Mouse (Mus musculus) MEL (cell line): ENCODE results near the gene AI854703. TPM values are rescaled to one million over a fixed set of nuclear protein-coding genes. Genes with fewer than 3 reads are reported as not detected.

Experiments
- DNase-seq: peaks from one replicate; pipeline ENCODE4 v3.0.0; 2011; ENCODE audit warnings: low read depth, low spot score
- H3K27ac ChIP-seq: 2 replicates; pipeline ENCODE4 v1.5.1; 2012; ENCODE audit warnings: low read depth, mild to moderate bottlenecking, control low read depth, low read length, moderate library complexity; ENCODE audit not compliant: control insufficient read depth
- H3K27me3 ChIP-seq, 2 experiments: fragments of 150-350 bp in 1 of 2; sonication (generic) in 1 of 2; 2 replicates each; pipeline ENCODE4 v1.6.1; 2012; ENCODE audit warnings: low read length in 2 of 2, mild to moderate bottlenecking in 2 of 2, improper control_type of control experiment in 1 of 2, moderate library complexity in 1 of 2; ENCODE audit not compliant: insufficient read depth in 2 of 2, control insufficient read depth in 1 of 2
- H3K36me3 ChIP-seq, 2 experiments: 2 replicates each; pipeline ENCODE4 v1.6.1; 2012 to 2014; ENCODE audit warnings: low read length in 2 of 2, improper control_type of control experiment in 1 of 2, inconsistent platforms in 1 of 2, mild to moderate bottlenecking in 1 of 2; ENCODE audit not compliant: insufficient read depth in 2 of 2, control insufficient read depth in 1 of 2
- H3K4me1 ChIP-seq, 2 experiments: fragments of 150-350 bp in 1 of 2; sonication (generic) in 1 of 2; 2 replicates each; pipeline ENCODE4 v1.6.1; 2012; ENCODE audit warnings: low read length in 2 of 2, improper control_type of control experiment in 1 of 2, mild to moderate bottlenecking in 1 of 2; ENCODE audit not compliant: insufficient read depth in 2 of 2, control insufficient read depth in 1 of 2
- H3K4me3 ChIP-seq, 2 experiments: fragments of 150-350 bp in 1 of 2; sonication (generic) in 1 of 2; 2 replicates each; pipeline ENCODE4 v1.5.1; 2012; ENCODE audit warnings: low read depth in 2 of 2, low read length in 2 of 2, mild to moderate bottlenecking in 2 of 2, moderate library complexity in 2 of 2, control low read depth in 1 of 2, improper control_type of control experiment in 1 of 2; ENCODE audit not compliant: control insufficient read depth in 1 of 2, insufficient read depth in 1 of 2
- H3K79me2 ChIP-seq: 2 replicates; pipeline ENCODE4 v1.6.1; 2012; ENCODE audit warnings: mild to moderate bottlenecking, low read length, moderate library complexity; ENCODE audit not compliant: control insufficient read depth, poor library complexity, insufficient read depth
- H3K9ac ChIP-seq: 2 replicates; pipeline ENCODE4 v1.6.1; 2012; ENCODE audit warnings: low read depth, mild to moderate bottlenecking, control low read depth, low read length, moderate library complexity; ENCODE audit not compliant: control insufficient read depth, poor library complexity, severe bottlenecking
- H3K9me3 ChIP-seq: fragments of 150-350 bp; sonication (generic); replicated peaks from 2 replicates; pipeline ENCODE4 v1.6.1; 2012; ENCODE audit warnings: mild to moderate bottlenecking, low read length, improper control_type of control experiment, moderate library complexity; ENCODE audit not compliant: insufficient read depth
- CHD2 ChIP-seq: IDR thresholded peaks from 2 replicates; pipeline ENCODE4 v1.6.1; 2011; ENCODE audit warnings: low read length, improper control_type of control experiment
- EP300 ChIP-seq, 2 experiments: IDR thresholded peaks; 2 replicates each; pipeline ENCODE4 v1.6.1; 2011; ENCODE audit warnings: improper control_type of control experiment in 2 of 2, low read length in 2 of 2, low read depth in 1 of 2, mild to moderate bottlenecking in 1 of 2
- GABPA ChIP-seq: IDR thresholded peaks from 2 replicates; pipeline ENCODE4 v1.6.1; 2012; ENCODE audit warnings: low read depth, mild to moderate bottlenecking, inconsistent platforms, low read length, improper control_type of control experiment, moderate library complexity
- GATA1 ChIP-seq: IDR thresholded peaks from 2 replicates; pipeline ENCODE4 v1.6.1; 2011; ENCODE audit warnings: low read depth, low read length, improper control_type of control experiment
- HCFC1 ChIP-seq: IDR thresholded peaks from 2 replicates; pipeline ENCODE4 v1.6.1; 2012; ENCODE audit warnings: low read depth, mild to moderate bottlenecking, inconsistent platforms, low read length, improper control_type of control experiment, moderate library complexity
- JUND ChIP-seq: IDR thresholded peaks from 2 replicates; pipeline ENCODE4 v1.6.1; 2011; ENCODE audit warnings: low read depth, mild to moderate bottlenecking, improper control_type of control experiment, low read length
- KAT2A ChIP-seq: conservative IDR thresholded peaks from 2 replicates; pipeline ENCODE4 v1.6.1; 2012; ENCODE audit warnings: low read depth, low read length, improper control_type of control experiment, inconsistent platforms
- MAFK ChIP-seq: IDR thresholded peaks from 2 replicates; pipeline ENCODE4 v1.6.1; 2011; ENCODE audit warnings: low read depth, mild to moderate bottlenecking, low read length, improper control_type of control experiment, borderline replicate concordance
- MAZ ChIP-seq: IDR thresholded peaks from 2 replicates; pipeline ENCODE4 v1.6.1; 2012; ENCODE audit warnings: low read depth, mild to moderate bottlenecking, inconsistent platforms, low read length, improper control_type of control experiment
- MEF2A ChIP-seq: IDR thresholded peaks from 2 replicates; pipeline ENCODE4 v1.6.1; 2014; ENCODE audit warnings: low read depth, mild to moderate bottlenecking, inconsistent platforms, low read length, improper control_type of control experiment; ENCODE audit not compliant: poor library complexity, insufficient replicate concordance, severe bottlenecking; ENCODE audit errors: extremely low read depth
- MXI1 ChIP-seq: IDR thresholded peaks from 2 replicates; pipeline ENCODE4 v1.6.1; 2011; ENCODE audit warnings: mild to moderate bottlenecking, low read depth, low read length, improper control_type of control experiment
- MYB ChIP-seq: IDR thresholded peaks from 2 replicates; pipeline ENCODE4 v1.6.1; 2011; ENCODE audit warnings: mild to moderate bottlenecking, low read depth, low read length, improper control_type of control experiment
- MYC ChIP-seq: IDR thresholded peaks from 2 replicates; pipeline ENCODE4 v1.6.1; 2011; ENCODE audit warnings: low read depth, mild to moderate bottlenecking, low read length, improper control_type of control experiment, moderate library complexity
- POLR2A ChIP-seq, 2 experiments: IDR thresholded peaks; 2 replicates each; pipeline ENCODE4 v1.6.1; 2011 to 2012; ENCODE audit warnings: low read length in 2 of 2, mild to moderate bottlenecking in 2 of 2, control low read depth in 1 of 2, improper control_type of control experiment in 1 of 2, low read depth in 1 of 2, moderate library complexity in 1 of 2; ENCODE audit not compliant: control insufficient read depth in 1 of 2, insufficient read depth in 1 of 2, poor library complexity in 1 of 2
- POLR2AphosphoS5 ChIP-seq: IDR thresholded peaks from 2 replicates; pipeline ENCODE4 v1.6.1; 2012; ENCODE audit warnings: low read depth, borderline replicate concordance, mild to moderate bottlenecking, inconsistent platforms, low read length, moderate library complexity, mixed read lengths
- RAD21 ChIP-seq: IDR thresholded peaks from 2 replicates; pipeline ENCODE4 v1.6.1; 2011; ENCODE audit warnings: mild to moderate bottlenecking, low read depth, low read length, improper control_type of control experiment
- SMC3 ChIP-seq: IDR thresholded peaks from 2 replicates; pipeline ENCODE4 v1.6.1; 2011; ENCODE audit warnings: low read depth, low read length, improper control_type of control experiment
- TAL1 ChIP-seq: IDR thresholded peaks from 2 replicates; pipeline ENCODE4 v1.6.1; 2012; ENCODE audit warnings: mild to moderate bottlenecking, inconsistent platforms, low read length, moderate library complexity, mixed read lengths
- TBP ChIP-seq: IDR thresholded peaks from 2 replicates; pipeline ENCODE4 v1.8.0; 2011; ENCODE audit warnings: low read depth, low read length, improper control_type of control experiment
- TCF12 ChIP-seq: IDR thresholded peaks from 2 replicates; pipeline ENCODE4 v1.6.1; 2014; ENCODE audit warnings: low read depth, mild to moderate bottlenecking, inconsistent platforms, low read length, improper control_type of control experiment, moderate library complexity
- UBTF ChIP-seq: IDR thresholded peaks from 2 replicates; pipeline ENCODE4 v1.6.1; 2012; ENCODE audit warnings: low read depth, mild to moderate bottlenecking, inconsistent platforms, low read length, improper control_type of control experiment, moderate library complexity, borderline replicate concordance; ENCODE audit not compliant: insufficient read depth
- USF1 ChIP-seq: IDR thresholded peaks from 2 replicates; pipeline ENCODE4 v1.6.1; 2014; ENCODE audit warnings: low read depth, mild to moderate bottlenecking, inconsistent platforms, low read length, improper control_type of control experiment, moderate library complexity
- ZC3H11A ChIP-seq: IDR thresholded peaks from 2 replicates; pipeline ENCODE4 v1.6.1; 2012; ENCODE audit warnings: low read depth, mild to moderate bottlenecking, inconsistent platforms, low read length, improper control_type of control experiment
- ZMIZ1 ChIP-seq: IDR thresholded peaks from 2 replicates; pipeline ENCODE4 v1.6.1; 2012; ENCODE audit warnings: low read depth, mild to moderate bottlenecking, inconsistent platforms, low read length, improper control_type of control experiment, moderate library complexity
- polyA plus RNA-seq, 2 experiments: library from polyadenylated mRNA; stranded (reverse) in 1 of 2; unstranded in 1 of 2; fragments of >175 nt in 1 of 2; fragments of >200 nt in 1 of 2; gene quantifications; 2 replicates each; pipeline versions ENCODE4 v1.2.1 to v1.2.4; 2012; ENCODE audit warnings: low replicate concordance in 2 of 2, low read depth in 1 of 2; ENCODE audit not compliant: insufficient read length in 2 of 2, insufficient read depth in 1 of 2, missing spikeins in 1 of 2
- total RNA-seq: library from RNA; depleted of rRNA; stranded (reverse); fragments of 300-350 nt; gene quantifications from 2 replicates; pipeline ENCODE4 v1.2.3, GENCODE M21; 2012

The AI854703 gene
- total and polyA plus RNA-seq, 3 experiments, result not detected

DNA sequence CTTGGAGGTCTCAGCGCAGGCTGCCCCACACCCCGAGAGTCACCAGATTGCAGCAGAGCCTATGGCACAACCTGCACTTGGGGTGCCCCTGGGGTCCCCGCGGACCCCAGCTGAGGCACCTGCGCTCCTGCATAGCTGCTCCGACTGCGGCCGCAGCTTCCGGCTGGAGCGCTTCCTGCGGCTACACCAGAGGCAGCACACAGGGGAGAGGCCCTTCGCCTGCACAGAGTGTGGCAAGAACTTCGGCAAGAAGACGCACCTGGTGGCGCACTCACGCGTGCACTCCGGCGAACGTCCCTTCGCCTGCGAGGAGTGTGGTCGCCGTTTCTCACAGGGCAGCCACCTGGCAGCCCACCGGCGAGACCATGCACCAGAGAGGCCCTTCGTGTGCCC lies 29.3 kb upstream of the AI854703 start:
- Histone ChIP-seq H3K79me2 (no peaks in the 10 kb centered on the region), H3K4me1 (no peaks in the 10 kb centered on the region), H3K4me3 (no peak overlapping the region), H3K27me3 (no peaks in the 10 kb centered on the region), H3K36me3 (no peaks in the 10 kb centered on the region), H3K9ac (no peak overlapping the region), H3K27ac (no peak overlapping the region), H3K9me3 (no peaks in the 10 kb centered on the region)
- no peak for DNase-seq
- TF ChIP-seq MAFK, result no peak

- H3K4me3 ChIP-seq, result no peak overlapping the region
- no peaks in the 10 kb centered on the region for H3K9me3 ChIP-seq
- no peak overlapping the region for H3K27ac ChIP-seq
- no peak for TF ChIP-seq POLR2A (IDR thresholded peaks at IDR 0.05; ENCODE audit: control insufficient read depth in 1 of 2, insufficient read depth in 1 of 2, low read depth in 1 of 2, low read length in 2 of 2, poor library complexity in 1 of 2)
- no peak for TF ChIP-seq TCF12
- TF ChIP-seq ZMIZ1, result no peak
- TF ChIP-seq MEF2A, result no peak
- TF ChIP-seq MYB, result no peak
- TF ChIP-seq GABPA, result no peak
- no peak for TF ChIP-seq CHD2
- no peak for TF ChIP-seq GATA1
- TF ChIP-seq EP300 (IDR thresholded peaks at IDR 0.05; ENCODE audit: low read depth in 1 of 2, low read length in 2 of 2), result no peak
- TF ChIP-seq MXI1, result no peak
- no peak for TF ChIP-seq MAZ
- no peak for TF ChIP-seq TBP
- TF ChIP-seq KAT2A, result no peak
- TF ChIP-seq RAD21, result no peak
- no peak for TF ChIP-seq USF1
- H3K4me1 ChIP-seq, result no peaks in the 10 kb centered on the region
- H3K36me3 ChIP-seq, result no peaks in the 10 kb centered on the region
- H3K27me3 ChIP-seq, result no peaks in the 10 kb centered on the region
- no peak for DNase-seq
- no peaks in the 10 kb centered on the region for H3K79me2 ChIP-seq
- no peak overlapping the region for H3K9ac ChIP-seq
Observed at GRCm38 (mm10) chr6:48600594-48600993, 26.0 kb upstream of the AI854703 start.

GRCm38 (mm10) chr6:48601271-48602079 lies 25.1 kb upstream of the AI854703 start, which contains the start of gene Zfp775:
Gene Zfp775, plus strand, starts transcription at chr6:48602063.
- H3K27me3 ChIP-seq, result no peaks in the 10 kb centered on the region
- H3K79me2 ChIP-seq, result no peaks in the 10 kb centered on the region
- H3K4me1 ChIP-seq, result no peaks in the 10 kb centered on the region
- no peak within 1 kb of the TSS for H3K9ac ChIP-seq
- no peaks in the 10 kb centered on the region for H3K9me3 ChIP-seq
- no peak within 1 kb of the TSS for H3K27ac ChIP-seq
- TF ChIP-seq ZMIZ1, result no peak
- TF ChIP-seq JUND, result no peak
- TF ChIP-seq TAL1, result no peak
- no peak for TF ChIP-seq EP300 (IDR thresholded peaks at IDR 0.05; ENCODE audit: low read depth in 1 of 2, low read length in 2 of 2)
- TF ChIP-seq SMC3, result no peak
- no peak for TF ChIP-seq HCFC1
- no peak for TF ChIP-seq POLR2AphosphoS5
- TF ChIP-seq GABPA, result no peak
- TF ChIP-seq MYC, result no peak
- TF ChIP-seq GATA1, result no peak
- TF ChIP-seq POLR2A (IDR thresholded peaks at IDR 0.05; ENCODE audit: control insufficient read depth in 1 of 2, insufficient read depth in 1 of 2, low read depth in 1 of 2, low read length in 2 of 2, poor library complexity in 1 of 2), result no peak
- TF ChIP-seq UBTF, result no peak
- no peak for TF ChIP-seq ZC3H11A
- no peaks in the 10 kb centered on the region for H3K36me3 ChIP-seq
- DNase-seq, result no peak
- H3K4me3 ChIP-seq, result no peak within 1 kb of the TSS
